Mouse (Mus musculus) Muller cell, postnatal 12 days (primary cell): ENCODE results near the gene Limk2.

Experiments used
- DNase-seq: peaks from one replicate; pipeline ENCODE4 v3.0.0-alpha.2; 2015; ENCODE audit errors: inconsistent ontology term

The Limk2 gene

DNA sequence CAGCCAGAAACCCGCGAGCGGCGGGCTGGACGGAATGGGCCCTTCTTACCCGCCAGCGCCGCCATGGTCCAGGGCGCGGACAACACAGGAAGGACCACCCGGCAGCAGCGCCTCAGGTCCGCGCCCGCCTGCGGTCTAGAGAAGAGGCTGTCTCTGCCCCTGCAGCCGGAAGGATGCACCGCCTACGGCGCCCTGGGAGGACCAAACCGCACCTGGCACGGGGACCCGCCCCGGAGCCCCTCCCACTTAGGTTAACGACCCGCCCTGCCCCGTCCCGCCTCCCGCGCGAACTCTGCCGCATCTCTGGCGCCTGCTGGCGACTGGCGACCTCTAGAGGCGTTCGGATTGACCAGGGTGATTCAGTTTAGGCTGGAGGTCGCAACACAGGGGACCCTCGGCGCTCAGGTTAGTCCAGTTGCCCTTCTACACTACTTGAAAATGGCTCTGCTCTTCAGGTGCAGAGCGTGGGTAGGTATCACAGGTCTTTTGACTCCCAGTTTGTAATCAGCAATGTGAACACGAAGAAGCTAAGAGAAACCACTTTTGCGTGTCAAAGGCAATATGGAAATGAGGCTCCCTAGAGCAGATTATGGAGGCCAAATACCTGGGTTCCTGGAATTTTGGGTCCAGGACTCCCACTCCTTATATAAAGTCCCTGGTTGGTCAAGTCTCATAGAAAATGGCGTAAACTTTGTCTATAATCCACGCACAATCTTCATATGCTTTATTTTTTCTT is at the start of gene Limk2:
Gene Limk2 (minus strand): TSS at position 193 of the 736 bp plus-strand sequence.
- DNase-seq: peak; percentile 96

DNA sequence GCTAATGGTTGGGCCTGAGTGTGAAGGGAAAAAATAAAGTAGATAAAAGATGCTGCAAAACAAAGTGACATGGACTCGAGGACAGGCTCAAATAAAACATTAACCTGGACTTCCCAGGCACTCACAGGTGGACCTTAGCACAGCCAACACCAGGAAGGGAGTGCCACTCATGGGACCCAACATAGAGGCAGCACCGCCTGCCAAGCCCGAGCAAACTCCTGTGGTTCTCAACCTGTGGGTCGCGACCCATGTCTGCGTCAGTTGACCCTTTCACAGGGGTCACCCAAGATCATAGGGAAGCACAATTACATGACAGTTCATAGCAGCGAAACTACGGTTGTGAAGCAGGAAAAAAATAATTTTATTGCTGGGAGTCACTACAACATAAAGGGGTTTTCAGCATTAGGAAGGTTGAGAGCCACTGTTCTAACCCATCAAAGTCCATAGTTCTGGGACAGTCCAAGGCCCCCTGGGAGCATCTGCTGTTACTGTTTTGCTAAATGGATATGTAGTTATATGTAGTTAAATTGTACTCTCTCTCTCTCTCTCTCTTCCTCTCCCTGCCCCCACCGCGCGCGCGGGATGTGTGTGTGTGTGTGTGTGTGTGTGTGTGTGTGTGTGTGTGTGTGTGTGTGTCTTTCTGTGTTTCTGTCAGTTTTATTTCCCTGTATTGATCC is 49.6 kb upstream of the Limk2 start:
- no peak for DNase-seq

DNA sequence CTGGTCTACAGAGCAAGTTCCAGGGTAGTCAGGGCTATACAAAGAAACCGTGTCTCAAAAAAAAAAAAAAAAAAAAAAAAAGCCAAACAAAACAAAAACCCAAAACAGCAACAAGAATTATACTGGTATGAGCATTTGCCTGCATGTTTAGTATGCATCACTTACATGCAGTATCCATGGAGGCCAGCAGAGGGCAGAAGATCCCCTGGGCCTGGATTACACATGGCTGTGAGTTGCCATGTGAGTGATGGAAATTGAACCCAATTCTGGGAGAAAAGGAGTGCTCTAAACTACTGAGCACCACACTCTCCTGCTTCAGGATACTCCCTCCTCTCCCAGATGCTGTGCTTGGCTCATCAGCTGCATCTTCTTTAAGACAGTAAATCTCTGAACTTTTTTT is 47.4 kb upstream of the Limk2 start:
- DNase-seq: peak; percentile 26

DNA sequence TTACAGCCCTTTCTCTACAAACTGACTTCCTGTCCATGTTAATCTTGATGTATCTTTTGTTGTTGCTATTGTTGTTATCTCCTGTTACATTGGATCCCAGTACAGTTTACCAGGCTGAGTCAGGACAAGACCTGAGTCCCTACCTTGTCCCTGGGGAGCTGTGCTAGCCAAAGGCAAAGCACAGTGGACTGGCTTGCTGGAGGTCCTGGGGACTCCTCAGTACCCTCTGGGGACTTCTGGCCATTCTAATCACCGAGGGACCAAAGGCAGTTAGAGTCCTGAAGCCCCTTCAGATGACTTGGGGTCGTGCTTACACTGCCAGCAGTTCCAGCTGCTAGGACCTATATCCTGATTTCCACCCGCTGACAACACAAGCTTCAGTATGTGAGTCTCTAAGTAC is 45.5 kb upstream of the Limk2 start:
- DNase-seq: no peak

DNA sequence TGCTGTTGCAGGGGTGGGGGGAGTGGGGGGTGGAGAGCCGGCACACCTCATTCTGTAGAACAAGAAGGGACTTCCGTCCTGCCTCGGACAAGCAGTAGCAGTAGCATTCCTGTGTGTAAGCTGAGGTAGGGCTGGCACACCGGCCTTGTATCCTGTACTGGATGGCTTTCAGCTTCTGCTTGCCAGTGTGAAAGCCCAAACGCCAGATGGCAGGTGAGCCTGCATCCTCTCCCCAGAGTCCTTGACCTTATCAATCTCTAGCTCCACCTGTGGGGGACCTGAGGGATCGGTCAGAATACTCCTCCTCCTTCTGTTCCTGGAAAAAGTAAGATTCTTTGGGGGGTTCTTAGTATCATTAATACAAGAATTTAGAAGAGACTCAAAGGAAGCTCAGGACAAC is 44.5 kb upstream of the Limk2 start:
- no peak for DNase-seq

DNA sequence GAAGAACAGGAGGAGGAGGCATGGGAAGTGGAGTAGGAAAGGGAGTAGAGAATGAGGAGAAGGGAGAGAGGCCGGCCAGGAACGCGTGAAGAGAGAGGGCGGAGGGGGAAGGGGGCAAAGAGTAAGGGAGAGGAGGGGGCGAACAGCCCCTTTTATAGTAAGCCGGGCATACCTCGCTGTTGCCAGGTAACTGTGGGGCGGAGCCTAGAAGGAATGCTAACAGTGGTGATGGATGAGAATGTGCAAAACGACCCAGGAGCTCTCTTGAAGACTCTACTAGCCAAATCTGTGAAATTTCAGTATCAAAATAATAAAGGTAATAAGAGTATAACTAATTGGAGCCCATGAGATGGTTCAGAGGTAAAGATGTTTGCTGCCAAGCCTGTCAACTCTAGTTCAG is 43.8 kb upstream of the Limk2 start:
- no peak for DNase-seq

DNA sequence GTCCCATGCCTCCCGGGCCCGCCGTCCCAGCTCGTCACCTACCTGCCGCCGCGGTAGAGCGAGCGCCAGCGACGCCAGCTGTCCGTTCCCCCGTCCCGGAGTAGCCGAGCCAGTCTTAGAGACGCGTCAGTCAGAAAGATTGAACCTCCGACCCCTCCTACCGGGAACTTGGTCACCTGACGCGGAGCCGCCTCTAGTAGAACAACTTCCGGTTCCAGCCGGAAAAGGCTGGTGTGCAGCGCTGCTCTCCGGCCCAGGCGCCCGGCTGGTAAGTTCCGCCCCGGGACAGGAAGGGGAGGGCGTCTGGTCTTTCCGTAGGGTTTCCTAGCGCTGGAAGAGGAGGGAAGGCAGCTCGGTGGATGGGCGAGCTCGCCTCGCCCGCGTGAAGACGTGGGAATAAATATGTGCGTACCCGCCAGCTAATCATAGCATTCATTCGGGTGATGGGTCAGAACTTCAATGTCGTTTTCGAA is 43.2 kb upstream of the Limk2 start, which contains the start of gene Rnf185:
Gene Rnf185 (minus strand): TSS at position 197 of the 473 bp plus-strand sequence.
- DNase-seq: peak; percentile 97

DNA sequence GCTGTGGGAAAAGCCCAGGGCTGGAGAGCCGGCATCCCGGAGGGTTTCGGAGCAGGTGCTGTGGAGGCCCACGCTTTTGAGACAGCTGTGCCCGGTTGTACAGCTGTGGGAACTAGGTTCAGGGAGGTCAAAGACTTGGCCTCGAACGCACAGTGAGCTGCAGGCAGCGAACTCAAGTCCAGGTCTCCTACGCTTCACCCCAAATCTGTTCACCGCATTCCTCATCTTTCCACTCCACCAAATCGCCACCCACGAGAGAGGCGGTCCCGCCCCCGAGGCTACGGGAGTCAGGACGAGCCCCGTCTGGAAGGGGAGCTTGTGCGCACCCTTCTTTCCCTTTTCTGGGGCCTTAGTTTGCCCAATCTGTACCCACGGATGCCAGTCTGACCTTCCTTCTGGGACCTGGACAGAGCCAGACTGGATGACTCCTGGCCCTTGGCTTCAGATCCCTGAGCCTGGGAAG is 42.7 kb upstream of the Limk2 start:
- peak; percentile 82 for DNase-seq

DNA sequence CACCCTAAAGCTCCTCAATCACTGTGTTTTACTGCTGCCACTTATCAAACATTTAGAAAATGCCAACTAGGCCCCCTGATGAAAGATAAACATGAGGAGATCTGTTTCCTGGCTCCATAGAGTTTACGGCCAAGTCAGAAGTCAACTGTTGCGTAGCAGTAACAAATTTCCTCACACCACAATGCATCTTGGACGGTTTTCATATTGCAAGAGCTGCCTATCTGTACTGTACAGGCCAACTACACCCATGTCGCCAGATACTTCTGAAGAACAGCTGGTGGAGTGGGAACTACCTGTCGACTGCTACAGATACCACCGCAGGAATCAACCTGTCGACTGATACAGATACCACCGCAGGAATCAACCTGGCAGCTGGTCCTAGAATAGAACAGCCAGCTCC is 35.9 kb upstream of the Limk2 start:
- DNase-seq: no peak

DNA sequence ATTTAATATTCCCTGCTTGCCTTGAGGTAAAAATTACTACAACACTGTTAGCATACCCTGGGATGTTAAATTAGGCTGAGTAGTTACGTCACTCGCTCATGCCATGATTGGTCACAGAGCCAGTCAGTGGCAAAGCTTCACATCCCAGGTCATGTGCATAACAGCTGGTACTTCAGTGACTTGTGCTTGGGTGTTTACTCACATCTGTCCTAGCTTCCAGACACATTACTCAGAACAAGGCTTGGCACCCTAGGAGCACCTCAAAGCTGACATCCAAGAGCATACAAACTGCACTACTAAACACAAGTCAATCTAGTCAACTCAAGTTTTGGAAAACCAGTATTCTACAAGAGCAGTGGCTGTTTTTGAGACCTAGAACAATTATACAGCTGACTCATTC is 34.1 kb upstream of the Limk2 start:
- DNase-seq: peak; percentile 17

DNA sequence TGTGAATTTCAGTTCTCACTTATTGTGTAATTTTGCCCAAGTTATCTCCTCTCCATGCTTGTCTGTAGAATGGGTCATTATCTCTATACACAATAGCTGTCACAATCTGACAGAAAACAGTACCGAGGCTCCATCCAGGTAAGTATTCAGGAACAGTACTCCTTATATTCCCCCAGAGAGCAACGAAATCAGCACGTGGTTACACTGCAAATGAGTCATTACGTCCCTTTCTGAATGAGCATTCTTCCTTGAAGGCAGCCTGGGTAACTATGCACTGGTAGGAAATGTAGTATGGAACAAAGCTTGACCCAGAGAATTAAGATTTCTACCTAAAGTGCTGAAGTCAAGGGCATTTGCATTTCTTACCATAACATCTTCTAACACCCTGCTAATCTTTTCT is 33.7 kb upstream of the Limk2 start:
- DNase-seq: peak; percentile 31

DNA sequence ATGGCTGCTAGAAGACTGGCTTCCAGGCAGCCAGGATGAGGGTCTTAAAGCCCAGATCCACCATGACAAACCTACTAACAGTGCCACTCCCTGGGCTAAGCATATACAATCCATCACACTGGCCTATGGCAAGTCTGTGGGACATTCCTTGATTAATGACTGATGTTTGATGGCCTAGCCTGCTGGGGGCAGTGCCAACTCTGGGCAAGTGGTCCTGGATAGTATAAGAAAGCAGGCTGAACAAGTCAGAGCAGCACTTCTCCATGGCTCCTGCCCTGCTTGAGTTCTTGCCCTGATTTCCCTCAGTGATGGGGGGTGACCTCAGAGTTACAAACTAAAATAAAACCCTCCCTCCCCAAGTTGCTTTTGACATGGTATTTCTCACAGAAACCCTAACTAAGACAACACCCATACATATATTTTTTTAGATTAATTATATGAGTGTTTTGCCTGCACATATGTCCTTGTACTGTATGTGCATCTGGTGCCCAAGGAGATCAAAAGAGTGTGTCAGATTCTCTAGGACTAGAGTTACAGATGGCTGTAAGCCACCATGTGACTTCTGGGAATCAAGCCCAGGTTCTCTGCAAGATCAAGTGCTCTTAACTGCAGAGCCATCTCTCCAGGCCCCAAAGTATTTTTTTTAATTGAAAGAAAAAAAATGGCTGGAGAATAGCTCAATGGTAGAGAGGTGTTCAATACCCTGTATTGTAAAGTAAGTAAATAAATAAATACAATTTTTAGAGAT is 32.9 kb upstream of the Limk2 start:
- DNase-seq: no peak

DNA sequence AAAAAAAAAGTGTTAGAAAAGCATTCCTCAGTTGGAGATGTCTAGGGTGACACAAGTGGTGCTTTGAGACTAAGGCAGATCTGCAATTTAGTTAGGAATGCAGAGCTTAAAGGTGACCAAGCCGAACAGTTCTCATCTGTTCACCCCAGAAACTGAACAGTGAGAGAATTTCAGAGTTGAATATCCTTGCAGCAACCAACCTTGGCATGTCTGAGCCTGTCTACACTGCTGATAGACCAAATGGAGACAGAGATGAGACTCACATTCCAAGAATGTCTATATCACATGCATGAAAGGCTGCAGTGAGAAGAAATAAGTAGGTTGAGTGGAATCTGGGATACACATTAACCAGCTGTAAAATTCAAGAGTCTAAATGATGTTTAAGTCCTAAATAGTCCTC is 28.6 kb upstream of the Limk2 start:
- DNase-seq: no peak

DNA sequence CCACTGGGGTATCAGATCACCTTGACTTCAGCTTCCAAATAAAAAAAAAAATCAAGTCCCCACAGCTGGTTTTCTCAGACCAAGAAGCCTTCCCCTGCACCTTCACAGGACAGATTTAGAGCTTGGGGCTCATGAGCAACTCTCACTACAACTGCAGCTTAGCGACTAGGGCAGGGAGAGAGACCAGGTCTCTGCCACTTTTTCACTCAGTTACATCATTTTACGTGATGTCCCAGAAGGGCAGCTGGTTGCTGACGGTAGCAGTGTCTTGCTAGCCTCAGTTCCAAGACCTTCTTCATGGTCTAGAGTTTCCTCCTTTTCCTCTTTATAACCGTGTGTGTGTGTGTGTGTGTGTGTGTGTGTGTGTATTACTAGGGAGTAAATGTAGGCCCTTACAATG is 24.8 kb upstream of the Limk2 start:
- DNase-seq: no peak

DNA sequence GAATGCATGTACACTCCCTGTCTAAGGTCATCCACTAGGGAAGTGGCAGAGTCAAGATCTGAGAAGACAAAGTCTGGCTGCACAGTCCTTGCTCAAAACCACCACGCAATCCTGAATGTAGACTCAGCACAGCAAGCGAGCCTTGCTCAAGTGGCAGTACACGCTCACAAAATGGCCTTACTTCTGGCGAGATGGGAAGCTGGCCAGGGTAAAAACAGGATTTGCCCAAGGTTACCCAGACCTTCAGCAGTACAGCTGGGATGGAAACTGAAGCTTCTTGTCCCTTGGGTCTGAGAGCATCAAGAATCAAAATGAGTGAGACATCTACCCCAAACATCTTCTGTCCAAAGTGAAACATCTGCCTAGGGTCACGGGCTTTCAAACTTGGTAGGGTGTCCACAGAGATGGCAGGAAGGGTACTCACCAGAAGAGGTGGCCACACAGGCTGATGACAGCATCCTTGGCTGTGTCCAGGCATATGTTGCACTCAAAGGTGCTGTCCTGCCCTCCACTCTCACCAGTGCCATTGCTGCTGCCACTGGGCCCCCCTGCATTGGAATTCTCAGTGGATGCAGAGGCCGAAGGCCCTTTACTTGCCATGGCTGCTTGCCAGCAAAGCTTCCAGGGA is 23.1 kb upstream of the Limk2 start:
- DNase-seq: no peak

DNA sequence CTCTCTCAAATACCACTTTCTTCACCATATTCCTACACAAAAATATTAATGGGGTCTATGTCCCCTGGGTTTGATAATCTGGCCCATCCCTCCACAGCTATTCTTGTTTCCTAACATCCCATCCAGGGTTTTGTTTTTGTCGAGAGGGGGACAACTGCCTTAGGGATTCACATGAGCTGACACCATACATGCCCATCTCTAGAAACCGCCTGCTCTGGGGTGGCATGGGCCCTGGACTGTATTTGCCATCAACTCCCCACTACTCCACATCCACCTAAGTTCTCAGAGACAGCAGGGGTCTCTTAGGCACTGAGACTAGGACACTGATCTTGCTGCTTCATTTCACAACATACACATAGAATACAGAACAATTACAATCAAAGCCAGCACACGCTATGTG is 22.5 kb upstream of the Limk2 start:
- DNase-seq: no peak

DNA sequence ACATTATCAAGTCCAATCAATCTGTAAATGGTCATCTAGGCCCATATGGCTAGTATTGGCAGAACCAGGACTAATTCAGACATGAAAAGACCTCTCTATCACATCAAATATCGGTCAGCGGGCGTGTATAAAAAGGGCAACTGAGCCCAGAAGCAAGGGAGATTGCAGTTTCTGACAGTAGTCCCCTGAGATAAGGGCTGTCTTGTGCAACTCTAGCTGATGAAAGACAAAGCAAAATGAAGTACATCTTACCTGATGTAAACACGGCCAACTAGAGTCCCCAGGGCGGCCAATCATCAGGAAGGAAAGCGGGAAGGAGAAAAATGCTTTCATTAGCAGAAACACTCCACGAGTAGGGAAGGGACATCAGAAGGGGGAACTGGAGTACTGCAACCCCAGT is 19.6 kb upstream of the Limk2 start:
- DNase-seq: no peak

DNA sequence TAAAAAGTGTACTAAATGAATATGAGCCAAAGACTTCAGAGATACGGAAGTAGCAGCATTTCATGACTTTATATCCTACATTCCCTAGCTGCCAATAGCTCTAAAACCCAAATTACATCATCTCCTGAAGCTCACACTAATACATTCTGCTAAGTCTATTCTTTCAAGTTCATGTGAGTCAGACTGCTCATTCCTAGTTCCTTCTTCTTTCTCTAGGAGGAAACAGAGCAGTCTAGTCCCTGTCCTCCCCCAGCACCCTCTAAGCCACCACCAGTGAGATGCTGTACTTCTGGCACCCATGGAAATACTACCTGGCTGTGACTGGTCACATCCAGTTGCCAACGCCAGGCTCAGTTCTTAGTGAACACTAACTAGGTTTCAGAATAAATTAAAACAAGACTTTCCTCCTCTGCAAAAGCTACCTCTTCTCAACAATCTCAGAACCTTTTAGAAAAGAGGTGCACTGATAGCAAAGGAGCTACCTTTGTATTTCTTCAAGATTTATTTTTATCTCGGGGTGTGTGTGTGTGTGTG is 18.8 kb upstream of the Limk2 start:
- DNase-seq: no peak

DNA sequence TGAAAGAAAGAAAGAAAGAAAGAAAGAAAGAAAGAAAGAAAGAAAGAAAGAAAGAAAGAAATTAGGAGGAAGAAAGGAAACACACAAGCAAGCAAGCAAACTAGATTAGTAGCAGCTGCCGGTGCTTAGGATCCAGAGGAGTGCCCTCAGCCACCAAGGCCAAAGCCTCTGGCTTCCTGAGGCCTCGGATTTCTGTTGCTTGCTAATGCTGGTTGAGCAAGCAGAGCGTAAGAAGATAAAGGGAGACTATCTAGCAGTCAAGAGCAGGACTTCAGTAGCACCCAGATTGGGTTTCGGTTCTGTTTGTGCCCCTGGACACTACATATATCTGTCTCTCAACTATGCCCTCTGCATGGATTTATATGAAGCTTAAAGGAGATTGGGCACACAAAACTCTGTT is 13.3 kb upstream of the Limk2 start:
- DNase-seq: no peak

DNA sequence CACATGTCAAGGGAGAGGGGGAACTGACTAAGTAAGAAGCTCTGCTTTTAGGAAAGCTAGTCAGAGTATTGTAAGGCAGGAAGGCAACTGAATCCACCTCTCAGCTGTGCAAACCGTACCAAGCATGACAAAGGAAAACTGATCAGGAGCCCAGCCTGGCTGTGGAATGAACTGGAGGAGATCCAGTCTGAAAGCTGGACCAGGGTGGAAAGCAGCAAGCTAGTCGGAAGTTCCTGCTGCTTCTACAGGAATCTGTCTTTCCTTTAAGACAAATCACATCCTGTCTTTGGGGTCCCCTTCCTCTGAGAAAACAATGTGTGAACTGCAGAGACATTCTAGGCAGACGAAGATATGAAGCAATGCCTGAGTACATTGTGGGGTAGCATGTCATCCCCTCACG is 9.8 kb upstream of the Limk2 start:
- DNase-seq: no peak

DNA sequence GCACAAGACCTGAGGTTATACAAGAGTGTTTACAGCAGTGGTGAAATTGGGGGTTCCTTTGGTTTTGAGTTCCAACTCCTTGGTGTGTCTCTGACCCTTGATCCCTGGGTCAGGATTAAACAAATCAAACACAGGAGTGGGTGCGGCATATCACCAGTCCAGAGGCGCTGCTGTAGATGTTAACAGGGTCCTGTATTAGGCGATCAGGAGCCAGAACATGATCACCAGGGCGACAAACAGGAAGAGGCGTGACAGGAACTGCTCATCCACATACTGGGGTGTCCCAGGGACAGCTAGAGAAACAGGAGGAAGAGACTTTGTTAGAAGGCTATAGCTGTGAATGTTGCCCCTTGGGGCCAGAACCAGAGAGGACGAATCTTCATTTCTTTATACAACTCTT is 8.8 kb upstream of the Limk2 start:
- no peak for DNase-seq

DNA sequence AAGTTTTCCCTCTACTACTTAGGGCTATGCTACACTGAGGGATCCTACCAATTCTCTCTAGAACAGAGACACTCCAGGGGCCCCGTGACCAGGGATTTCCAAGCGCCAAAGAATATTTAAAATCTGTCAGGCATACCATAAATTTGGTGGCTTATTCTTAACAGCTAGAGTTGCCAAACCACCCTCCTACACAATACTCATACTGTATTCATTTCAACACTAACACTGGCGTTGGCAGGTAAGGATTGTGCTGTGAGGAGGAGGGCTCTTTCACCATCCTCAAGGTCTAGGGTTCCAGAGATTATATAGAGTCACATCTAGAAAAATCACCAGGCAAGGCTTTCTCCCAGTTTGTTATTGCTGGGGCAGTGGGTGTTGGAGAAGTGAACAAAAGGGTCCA is 7.4 kb upstream of the Limk2 start:
- no peak for DNase-seq
